Mouse (Mus musculus) stomach, postnatal 0 days (tissue): ENCODE data around the gene Lrpap1.
A peak's percentile ranks its signal among the peaks of the same experiment; 100 is the strongest.

Experiments used
- CTCF ChIP-seq: IDR thresholded peaks from 2 replicates; pipeline ENCODE4 v1.5.1; 2016; ENCODE audit warnings: antibody characterized with exemption, low read depth, mild to moderate bottlenecking, moderate library complexity
- EP300 ChIP-seq: optimal IDR thresholded peaks from 2 replicates; pipeline ENCODE3; 2016; ENCODE audit warnings: antibody characterized with exemption

- TF ChIP-seq CTCF (peak; percentile 44; the same call in 1 of the 2 replicates), EP300 (no peak)
Observed at GRCm38 (mm10) chr5:35056604-35057432, 48.7 kb downstream of the Lrpap1 start, which contains the start of gene Dok7.
